Mouse (Mus musculus) G1E (cell line): ENCODE measurements around the gene Tfe3. TPM values are rescaled to one million over a fixed set of nuclear protein-coding genes. Genes with fewer than 3 reads are reported as not detected.

ENCODE experiments used
- ATAC-seq: 2 replicates; pipeline ENCODE4 v1.8.0; 2016; ENCODE audit warnings: mild to moderate bottlenecking; ENCODE audit not compliant: insufficient number of reproducible peaks, poor library complexity, low FRiP score, severe bottlenecking; ENCODE audit errors: extremely low read depth
- DNase-seq: peaks from one replicate; pipeline ENCODE4 v3.0.0; 2012; ENCODE audit warnings: low spot score
- H3K27me3 ChIP-seq: 2 replicates; pipeline ENCODE4 v1.6.1; 2012; ENCODE audit warnings: mild to moderate bottlenecking, low read length, inconsistent platforms; ENCODE audit not compliant: insufficient read depth
- H3K36me3 ChIP-seq: replicated peaks from 2 replicates; pipeline ENCODE3; 2012; ENCODE audit warnings: mild to moderate bottlenecking, inconsistent platforms
- H3K4me1 ChIP-seq: 2 replicates; pipeline ENCODE4 v1.6.1; 2012; ENCODE audit warnings: low read depth, low read length, inconsistent platforms, mixed read lengths; ENCODE audit not compliant: insufficient read depth
- H3K4me3 ChIP-seq: 2 replicates; pipeline ENCODE4 v1.5.1; 2012; ENCODE audit warnings: low read depth, mild to moderate bottlenecking, inconsistent platforms, low read length, moderate library complexity, mixed read lengths
- H3K9me3 ChIP-seq: replicated peaks from 2 replicates; pipeline ENCODE4 v1.6.1; 2012; ENCODE audit warnings: inconsistent platforms
- CTCF ChIP-seq: IDR thresholded peaks from 2 replicates; pipeline ENCODE4 v1.5.1; 2012; ENCODE audit warnings: low read depth, low read length, inconsistent platforms, mixed read lengths
- GATA1 ChIP-seq: IDR thresholded peaks from 2 replicates; pipeline ENCODE4 v1.6.1; 2012; ENCODE audit warnings: borderline replicate concordance, low read length, inconsistent platforms, mixed read lengths
- GATA2 ChIP-seq: IDR thresholded peaks from 2 replicates; pipeline ENCODE4 v1.6.1; 2012; ENCODE audit warnings: low read depth, low read length, inconsistent platforms, borderline replicate concordance
- POLR2AphosphoS5 ChIP-seq: IDR thresholded peaks from 2 replicates; pipeline ENCODE4 v1.6.1; 2012; ENCODE audit warnings: low read depth, low read length, inconsistent platforms; ENCODE audit not compliant: insufficient replicate concordance
- TAL1 ChIP-seq: conservative IDR thresholded peaks from 2 replicates; pipeline ENCODE4 v1.6.1; 2012; ENCODE audit warnings: low read depth, low read length, inconsistent platforms, mixed read lengths
- polyA plus RNA-seq: library from polyadenylated mRNA; stranded (reverse); fragments of >175 nt; gene quantifications from 2 replicates; pipeline ENCODE4 v1.2.3, GENCODE M21; 2012
- total RNA-seq, 2 experiments: library from RNA; stranded (forward) in 1 of 2; stranded (reverse) in 1 of 2; fragments of 200-1000 nt in 1 of 2; fragments of >200 nt in 1 of 2; fragmentation: Nextera tagmentation in 1 of 2; gene quantifications; 2 replicates each; pipeline ENCODE4 v1.2.3; 2014 to 2017

Gene Tfe3
- total and polyA plus RNA-seq, 3 experiments: 17.0 to 81.0 (median 65.1) TPM

- H3K4me3 ChIP-seq: peak overlapping the region; percentile 79; the same call in 1 of the 2 replicates
- H3K4me1 ChIP-seq: peaks cover 67% of the 10 kb centered on the region
- DNase-seq (peak; percentile 39), ATAC-seq (peak; percentile 19; the same call in 1 of the 2 replicates)
- H3K9me3 ChIP-seq: no peaks in the 10 kb centered on the region
- TF ChIP-seq TAL1 (no peak), GATA2 (no peak), GATA1 (no peak), CTCF (no peak), POLR2AphosphoS5 (no peak)
- peaks cover 51% of the 10 kb centered on the region for H3K36me3 ChIP-seq
- H3K27me3 ChIP-seq: no peaks in the 10 kb centered on the region
These were observed 3.4 kb downstream of the Tfe3 start for GRCm38 (mm10) chrX:7765764-7766163.

- peaks cover 68% of the 10 kb centered on the region for H3K4me1 ChIP-seq
- TF ChIP-seq TAL1: peak; percentile 31; the same call in 1 of the 2 replicates
- TF ChIP-seq GATA1: no peak
- no peaks in the 10 kb centered on the region for H3K9me3 ChIP-seq
- no peak overlapping the region; the same call in 1 of the 2 replicates for H3K4me3 ChIP-seq
- ATAC-seq (peak; percentile 56; the same call in 1 of the 2 replicates), DNase-seq (no peak)
- peaks cover 87% of the 10 kb centered on the region for H3K36me3 ChIP-seq
- no peaks in the 10 kb centered on the region for H3K27me3 ChIP-seq
These were observed 7.1 kb downstream of the Tfe3 start for GRCm38 (mm10) chrX:7769302-7770017.

GRCm38 (mm10) chrX:7772766-7773165 lies 10.4 kb downstream of the Tfe3 start:
- no peak for DNase-seq
- ATAC-seq: no peak
- Histone ChIP-seq H3K4me1 (peaks cover 66% of the 10 kb centered on the region), H3K9me3 (no peaks in the 10 kb centered on the region), H3K36me3 (peaks cover 76% of the 10 kb centered on the region), H3K27me3 (no peaks in the 10 kb centered on the region), H3K4me3 (no peak overlapping the region)
- TF ChIP-seq GATA1 (no peak), CTCF (no peak), POLR2AphosphoS5 (no peak), GATA2 (no peak), TAL1 (no peak)

- H3K36me3 ChIP-seq: peaks cover 50% of the 10 kb centered on the region
- ATAC-seq (no peak), DNase-seq (no peak)
- no peak overlapping the region for H3K4me3 ChIP-seq
- no peaks in the 10 kb centered on the region for H3K9me3 ChIP-seq
- H3K27me3 ChIP-seq: no peaks in the 10 kb centered on the region
- TF ChIP-seq POLR2AphosphoS5 (no peak), CTCF (no peak), GATA1 (no peak), TAL1 (no peak), GATA2 (no peak)
- peaks cover 61% of the 10 kb centered on the region for H3K4me1 ChIP-seq
These were observed 13.3 kb downstream of the Tfe3 start for GRCm38 (mm10) chrX:7775501-7776205.

GRCm38 (mm10) chrX:7776329-7777082 lies 14.1 kb downstream of the Tfe3 start:
- Histone ChIP-seq H3K4me1 (peaks cover 64% of the 10 kb centered on the region), H3K36me3 (peaks cover 41% of the 10 kb centered on the region), H3K4me3 (no peak overlapping the region), H3K27me3 (no peaks in the 10 kb centered on the region), H3K9me3 (no peaks in the 10 kb centered on the region)
- TF ChIP-seq CTCF (peak; percentile 66; the same call in 1 of the 2 replicates), GATA2 (no peak)
- ATAC-seq (no peak), DNase-seq (no peak)
